Mouse (Mus musculus): Measurements from ENCODE around the gene Cenps. TPM values are rescaled to one million over a fixed set of nuclear protein-coding genes. Genes with fewer than 3 reads are reported as not detected.
"Not testable (repeated sequence)": the region's sequence is repeated elsewhere in the genome, so short reads cannot be mapped to it uniquely, and the experiment has no call there.

Gene Cenps
- total RNA-seq (2021) = 10 to 100 TPM; 22.7 to 24.1 TPM
- long read RNA-seq, experiment 1, transcript Cenps-201 (5 exons, 1,110 nt) = major isoform, 10 of 15 reads
- long read RNA-seq, experiment 1, partial matches to known transcripts = 0 of 15 reads
- long read RNA-seq, experiment 1, other reads (novel, unspliced or antisense) = 5 of 15 reads
- long read RNA-seq, experiment 2, transcript Cenps-201 (5 exons, 1,110 nt) = major isoform, 6 of 18 reads
- long read RNA-seq, experiment 2, partial matches to known transcripts = 1 of 18 reads
- long read RNA-seq, experiment 2, other reads (novel, unspliced or antisense) = 9 of 18 reads

- DNase-seq (ENCODE audit: low spot score in 2 of 2) = peak; percentile 88 to 92
- intact Hi-C loops (cut with DNase I) = loop anchor here (2.0 kb wide), 1 partner anchor 60 kb away; no protein-coding TSS in a partner anchor
These were observed at the start of gene Cenps for GRCm38 (mm10) chr4:149136982-149137770. Cenps (minus strand) TSS chr4:149137629.

GRCm38 (mm10) chr4:149182755-149183154 is 45.3 kb upstream of the Cenps start:
- DNase-seq (ENCODE audit: low spot score in 2 of 2) = no peak
- intact Hi-C loops (cut with DNase I) = no loop called here

- intact Hi-C loops (cut with DNase I) = no loop called here
- no peak for DNase-seq (ENCODE audit: low spot score in 2 of 2)
These were observed 44.8 kb upstream of the Cenps start for GRCm38 (mm10) chr4:149182192-149182591.

GRCm38 (mm10) chr4:149179573-149179972 is 42.1 kb upstream of the Cenps start:
- no peak for DNase-seq (ENCODE audit: low spot score in 2 of 2)
- intact Hi-C loops (cut with DNase I) = no loop called here

GRCm38 (mm10) chr4:149179160-149179559 is 41.7 kb upstream of the Cenps start:
- no peak for DNase-seq (ENCODE audit: low spot score in 2 of 2)
- intact Hi-C loops (cut with DNase I) = no loop called here

- intact Hi-C loops (cut with DNase I) = no loop called here
- no peak for DNase-seq (ENCODE audit: low spot score in 2 of 2)
These were observed 40.9 kb upstream of the Cenps start for GRCm38 (mm10) chr4:149178328-149178727.

GRCm38 (mm10) chr4:149177046-149177445 is 39.6 kb upstream of the Cenps start:
- intact Hi-C loops (cut with DNase I) = no loop called here
- DNase-seq (ENCODE audit: low spot score in 2 of 2) = no peak

GRCm38 (mm10) chr4:149176645-149177044 is 39.2 kb upstream of the Cenps start:
- intact Hi-C loops (cut with DNase I) = no loop called here
- no peak for DNase-seq (ENCODE audit: low spot score in 2 of 2)

GRCm38 (mm10) chr4:149173661-149174060 is 36.2 kb upstream of the Cenps start:
- intact Hi-C loops (cut with DNase I) = no loop called here
- no peak for DNase-seq (ENCODE audit: low spot score in 2 of 2)

- intact Hi-C loops (cut with DNase I) = no loop called here
- no peak for DNase-seq (ENCODE audit: low spot score in 2 of 2)
These were observed 35.2 kb upstream of the Cenps start for GRCm38 (mm10) chr4:149172666-149173065.

- intact Hi-C loops (cut with DNase I) = no loop called here
- no peak for DNase-seq (ENCODE audit: low spot score in 2 of 2)
These were observed 34.7 kb upstream of the Cenps start for GRCm38 (mm10) chr4:149172083-149172482.

- DNase-seq (ENCODE audit: low spot score in 2 of 2) = no peak
- intact Hi-C loops (cut with DNase I) = no loop called here
These were observed 34.2 kb upstream of the Cenps start for GRCm38 (mm10) chr4:149171581-149171981.

- intact Hi-C loops (cut with DNase I) = no loop called here
- DNase-seq (ENCODE audit: low spot score in 2 of 2) = no peak
These were observed 33.0 kb upstream of the Cenps start for GRCm38 (mm10) chr4:149170394-149170931.

- intact Hi-C loops (cut with DNase I); DNase-seq (ENCODE audit: low spot score in 2 of 2): not testable (repeated sequence)
These were observed 32.5 kb upstream of the Cenps start for GRCm38 (mm10) chr4:149169926-149170325.

- DNase-seq (ENCODE audit: low spot score in 2 of 2) = no peak
- intact Hi-C loops (cut with DNase I) = no loop called here
These were observed 30.6 kb upstream of the Cenps start for GRCm38 (mm10) chr4:149168016-149168415.

GRCm38 (mm10) chr4:149166957-149167611 is 29.7 kb upstream of the Cenps start:
- DNase-seq (ENCODE audit: low spot score in 2 of 2) = peak in 1 of 2 experiments; percentile 37
- intact Hi-C loops (cut with DNase I) = no loop called here

- intact Hi-C loops (cut with DNase I) = no loop called here
- peak; percentile 98 for DNase-seq (ENCODE audit: low spot score in 2 of 2)
These were observed 29.0 kb upstream of the Cenps start, which contains the start of gene Pgd for GRCm38 (mm10) chr4:149166215-149166946. Pgd (minus strand) TSS chr4:149166771.

GRCm38 (mm10) chr4:149164150-149164549 is 26.7 kb upstream of the Cenps start:
- no peak for DNase-seq (ENCODE audit: low spot score in 2 of 2)
- intact Hi-C loops (cut with DNase I) = no loop called here

GRCm38 (mm10) chr4:149163196-149163595 is 25.8 kb upstream of the Cenps start:
- intact Hi-C loops (cut with DNase I) = no loop called here
- no peak for DNase-seq (ENCODE audit: low spot score in 2 of 2)

All from left cerebral cortex, postnatal 14 days (tissue).